Mouse (Mus musculus) lung, postnatal 25 days (tissue): ENCODE measurements around the gene Astn2.
A peak's percentile ranks its signal among the peaks of the same experiment; 100 is the strongest.

Experiments
- DNase-seq: peaks from one replicate; pipeline ENCODE4 v3.0.0; 2022; ENCODE audit warnings: low spot score

The Astn2 gene

GRCm38 (mm10) chr4:66404201-66404711 is at the start of gene Astn2:
Astn2 (minus strand) TSS chr4:66404611.
- no peak for DNase-seq

- DNase-seq = peak; percentile 10
Measured at GRCm38 (mm10) chr4:66450115-66450514, 45.7 kb upstream of the Astn2 start.

- DNase-seq = no peak
Measured at GRCm38 (mm10) chr4:66431256-66431655, 26.8 kb upstream of the Astn2 start.

GRCm38 (mm10) chr4:66425804-66426203 is 21.4 kb upstream of the Astn2 start:
- peak; percentile 5 for DNase-seq

GRCm38 (mm10) chr4:66414778-66415177 is 10.4 kb upstream of the Astn2 start:
- DNase-seq = no peak

GRCm38 (mm10) chr4:66405086-66405485 is 675 bp upstream of the Astn2 start:
- no peak for DNase-seq

GRCm38 (mm10) chr4:66403708-66404200 is 657 bp downstream of the Astn2 start:
- no peak for DNase-seq

GRCm38 (mm10) chr4:66403116-66403707 is 1.2 kb downstream of the Astn2 start:
- no peak for DNase-seq

GRCm38 (mm10) chr4:66402611-66403010 is 1.8 kb downstream of the Astn2 start:
- DNase-seq = no peak

GRCm38 (mm10) chr4:66401186-66401681 is 3.2 kb downstream of the Astn2 start:
- no peak for DNase-seq

GRCm38 (mm10) chr4:66399066-66399465 is 5.3 kb downstream of the Astn2 start:
- no peak for DNase-seq

GRCm38 (mm10) chr4:66397216-66397615 is 7.2 kb downstream of the Astn2 start:
- no peak for DNase-seq

GRCm38 (mm10) chr4:66393294-66393693 is 11.1 kb downstream of the Astn2 start:
- DNase-seq = no peak

- no peak for DNase-seq
Measured at GRCm38 (mm10) chr4:66390480-66390879, 13.9 kb downstream of the Astn2 start.

GRCm38 (mm10) chr4:66378586-66378985 is 25.8 kb downstream of the Astn2 start:
- DNase-seq = no peak

- DNase-seq = no peak
Measured at GRCm38 (mm10) chr4:66370557-66371071, 33.8 kb downstream of the Astn2 start.

- DNase-seq = no peak
Measured at GRCm38 (mm10) chr4:66365500-66365899, 38.9 kb downstream of the Astn2 start.

- DNase-seq = peak; percentile 34
Measured at GRCm38 (mm10) chr4:66344632-66345031, 59.8 kb downstream of the Astn2 start.

- DNase-seq = no peak
Measured at GRCm38 (mm10) chr4:66337443-66337842, 67.0 kb downstream of the Astn2 start.

GRCm38 (mm10) chr4:66330600-66331285 is 73.7 kb downstream of the Astn2 start:
- DNase-seq = no peak

- no peak for DNase-seq
Measured at GRCm38 (mm10) chr4:66321051-66321450, 83.4 kb downstream of the Astn2 start.

GRCm38 (mm10) chr4:66314806-66315484 is 89.5 kb downstream of the Astn2 start:
- DNase-seq = no peak
